Mouse (Mus musculus) macrophage (primary cell): Measurements from ENCODE around the gene Fam57a. TPM values are rescaled to one million over a fixed set of nuclear protein-coding genes. Genes with fewer than 3 reads are reported as not detected.

Experiments used
- H3K27ac ChIP-seq: fragments of 350-480 bp; formaldehyde crosslinking; 2 replicates; pipeline ENCODE4 v1.9.0; 2021
- H3K36me3 ChIP-seq: fragments of 350-480 bp; formaldehyde crosslinking; 2 replicates; pipeline ENCODE4 v1.9.0; 2021; ENCODE audit errors: inconsistent target
- H3K4me3 ChIP-seq: fragments of 350-480 bp; formaldehyde crosslinking; 2 replicates; pipeline ENCODE4 v1.9.0; 2021; ENCODE audit errors: inconsistent target
- H3K79me2 ChIP-seq: fragments of 350-480 bp; formaldehyde crosslinking; 2 replicates; pipeline ENCODE4 v1.9.0; 2021; ENCODE audit errors: inconsistent target
- WGBS: methylation state at CpG from one replicate; pipeline ENCODE4 v1.1.7; 2026; ENCODE audit warnings: inconsistent platforms; ENCODE audit not compliant: missing documents; 5-methylcytosine and 5-hydroxymethylcytosine counted together
- polyA plus RNA-seq: library from polyadenylated mRNA; stranded (reverse); fragments of 250-400 nt; gene quantifications from 3 replicates; pipeline ENCODE4 v1.2.4, GENCODE M21; 2018; ENCODE audit warnings: inconsistent platforms
- total RNA-seq, 78 experiments: library from RNA; depleted of rRNA; stranded (reverse); fragments of 250-400 nt; gene quantifications; 1 replicate in 9 of 78; 2 replicates in 24 of 78; 3 replicates in 43 of 78; 4 replicates in 2 of 78; pipeline ENCODE4 v1.2.4; 2018; ENCODE audit warnings: inconsistent platforms in 56 of 78

Gene Fam57a
- total RNA-seq (2018; cell fraction: chromatin; rRNA removed) = 1 to 10 TPM in 21 of 26 experiments, under 1 TPM in 3, not detected in 2; 0.27 to 4.7 (median 1.9) TPM
- 1 to 10 TPM; 1.4 to 3.5 (median 2.4) TPM for total RNA-seq (2018; cell fraction: cytosol; rRNA removed)
- 1 to 10 TPM in 24 of 26 experiments, under 1 TPM in 2; 0.64 to 9.2 (median 2.4) TPM for total RNA-seq (2018; cell fraction: nucleus; rRNA removed)
- polyA plus RNA-seq = 1.5 to 6.1 TPM (median 2.5 TPM) in 3 replicates

GRCm38 (mm10) chr11:76179495-76180145 lies at the start of gene Fam57a, which contains the start of gene Vps53:
Gene Fam57a (plus strand): TSS chr11:76179671.
Gene Vps53 (minus strand): TSS chr11:76179647.
- Histone ChIP-seq H3K27ac (peak within 1 kb of the TSS; percentile 52), H3K4me3 (peak within 1 kb of the TSS; percentile 98)
- under 1% methylated on average over 37 of the region's 37 CpGs for WGBS

GRCm38 (mm10) chr11:76130859-76131258 lies 48.6 kb upstream of the Fam57a start:
- Histone ChIP-seq H3K27ac (no peak overlapping the region), H3K79me2 (no peaks in the 10 kb centered on the region), H3K36me3 (peaks cover 34% of the 10 kb centered on the region; the same call in 1 of the 2 replicates), H3K4me3 (no peak overlapping the region)
- 49% methylated on average over 5 of the region's 5 CpGs for WGBS

More at GRCm38 (mm10) chr11:76179495-76180145, at the start of gene Fam57a, which contains the start of gene Vps53:
- H3K79me2 ChIP-seq = peaks cover 48% of the 10 kb centered on the region
- 0 out of 2 replicates have a peak, but pooled peaks cover under 1% of the 10 kb centered on the region for H3K36me3 ChIP-seq

- H3K27ac ChIP-seq = peak overlapping the region; percentile 7; the same call in 1 of the 2 replicates
- H3K36me3 ChIP-seq = peaks cover 48% of the 10 kb centered on the region
- no peaks in the 10 kb centered on the region for H3K79me2 ChIP-seq
- WGBS = 84% methylated on average over 7 of the region's 7 CpGs
- H3K4me3 ChIP-seq = no peak overlapping the region
These were observed 43.6 kb upstream of the Fam57a start for GRCm38 (mm10) chr11:76135641-76136437.

- H3K27ac ChIP-seq = no peak overlapping the region
- peaks cover 48% of the 10 kb centered on the region for H3K36me3 ChIP-seq
- no peaks in the 10 kb centered on the region for H3K79me2 ChIP-seq
- H3K4me3 ChIP-seq = no peak overlapping the region
- 90% methylated on average over 3 of the region's 3 CpGs for WGBS
These were observed 41.5 kb upstream of the Fam57a start for GRCm38 (mm10) chr11:76137996-76138395.

- no peak overlapping the region for H3K4me3 ChIP-seq
- no peaks in the 10 kb centered on the region for H3K79me2 ChIP-seq
- no peak overlapping the region for H3K27ac ChIP-seq
- 94% methylated on average over 7 of the region's 8 CpGs for WGBS
- no peaks in the 10 kb centered on the region for H3K36me3 ChIP-seq
These were observed 35.1 kb upstream of the Fam57a start for GRCm38 (mm10) chr11:76144386-76144785.

GRCm38 (mm10) chr11:76145169-76145568 lies 34.3 kb upstream of the Fam57a start:
- no peak overlapping the region for H3K27ac ChIP-seq
- no peaks in the 10 kb centered on the region for H3K36me3 ChIP-seq
- no peaks in the 10 kb centered on the region for H3K79me2 ChIP-seq
- 100% methylated on average over 1 of the region's 1 CpGs for WGBS
- no peak overlapping the region for H3K4me3 ChIP-seq

- 90% methylated on average over 8 of the region's 8 CpGs for WGBS
- H3K36me3 ChIP-seq = no peaks in the 10 kb centered on the region
- H3K4me3 ChIP-seq = no peak overlapping the region
- H3K27ac ChIP-seq = no peak overlapping the region
- H3K79me2 ChIP-seq = no peaks in the 10 kb centered on the region
These were observed 33.1 kb upstream of the Fam57a start for GRCm38 (mm10) chr11:76146187-76147010.

- no peaks in the 10 kb centered on the region for H3K79me2 ChIP-seq
- no peaks in the 10 kb centered on the region for H3K36me3 ChIP-seq
- no peak overlapping the region for H3K27ac ChIP-seq
- H3K4me3 ChIP-seq = no peak overlapping the region
- WGBS = 91% methylated on average over 8 of the region's 8 CpGs
These were observed 31.1 kb upstream of the Fam57a start for GRCm38 (mm10) chr11:76148055-76149008.

GRCm38 (mm10) chr11:76150980-76151379 lies 28.5 kb upstream of the Fam57a start:
- Histone ChIP-seq H3K79me2 (no peaks in the 10 kb centered on the region), H3K36me3 (no peaks in the 10 kb centered on the region; the same call in 1 of the 2 replicates), H3K27ac (no peak overlapping the region), H3K4me3 (no peak overlapping the region)
- 50% methylated on average over 4 of the region's 4 CpGs for WGBS

GRCm38 (mm10) chr11:76153236-76153951 lies 26.1 kb upstream of the Fam57a start:
- Histone ChIP-seq H3K27ac (no peak overlapping the region), H3K79me2 (no peaks in the 10 kb centered on the region), H3K36me3 (no peaks in the 10 kb centered on the region; the same call in 1 of the 2 replicates), H3K4me3 (no peak overlapping the region)
- 53% methylated on average over 5 of the region's 5 CpGs for WGBS

GRCm38 (mm10) chr11:76154200-76154599 lies 25.3 kb upstream of the Fam57a start:
- no peak overlapping the region for H3K4me3 ChIP-seq
- H3K36me3 ChIP-seq = no peaks in the 10 kb centered on the region; the same call in 1 of the 2 replicates
- no peak overlapping the region for H3K27ac ChIP-seq
- WGBS = 100% methylated on average over 2 of the region's 2 CpGs
- H3K79me2 ChIP-seq = no peaks in the 10 kb centered on the region

- H3K27ac ChIP-seq = no peak overlapping the region
- no peak overlapping the region for H3K4me3 ChIP-seq
- 95% methylated on average over 2 of the region's 2 CpGs for WGBS
- H3K79me2 ChIP-seq = no peaks in the 10 kb centered on the region
- peaks cover 5% of the 10 kb centered on the region; the same call in 1 of the 2 replicates for H3K36me3 ChIP-seq
These were observed 24.6 kb upstream of the Fam57a start for GRCm38 (mm10) chr11:76154861-76155260.

GRCm38 (mm10) chr11:76158375-76158774 lies 21.1 kb upstream of the Fam57a start:
- H3K27ac ChIP-seq = no peak overlapping the region
- H3K36me3 ChIP-seq = peaks cover 29% of the 10 kb centered on the region
- 96% methylated on average over 2 of the region's 2 CpGs for WGBS
- H3K4me3 ChIP-seq = no peak overlapping the region
- no peaks in the 10 kb centered on the region for H3K79me2 ChIP-seq
